Mouse (Mus musculus) CD8-positive naive resting alpha-beta T cell, adult 2 months (primary cell): ENCODE data around the gene Gm11213.

Source experiments
- DNase-seq, 2 experiments: peaks; one replicate each; pipeline ENCODE4 v3.0.0; 2022; ENCODE audit warnings: low read depth in 2 of 2, low spot score in 2 of 2

Gm11213 gene

DNA sequence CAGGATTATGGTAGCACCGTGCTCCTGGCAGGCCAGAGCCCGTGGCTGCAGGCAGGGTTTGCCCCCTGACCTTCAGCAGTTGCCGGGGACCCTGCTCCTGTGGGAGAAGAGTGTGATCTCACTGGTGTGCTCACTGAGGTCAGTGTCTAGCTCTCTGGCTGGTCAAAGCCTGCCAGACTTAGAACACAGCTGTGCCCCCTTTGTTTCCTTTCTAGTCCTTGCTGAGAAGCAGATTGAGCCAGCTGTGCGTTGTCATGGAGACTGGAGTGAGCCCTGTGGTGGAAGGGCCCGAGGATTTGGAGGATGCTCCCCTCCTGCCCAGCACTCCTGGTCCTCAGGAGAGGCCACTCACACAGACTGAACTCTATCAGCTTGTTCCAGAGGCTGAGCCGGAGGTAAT lies 25.0 kb downstream of the Gm11213 start:
- no peak for DNase-seq

DNA sequence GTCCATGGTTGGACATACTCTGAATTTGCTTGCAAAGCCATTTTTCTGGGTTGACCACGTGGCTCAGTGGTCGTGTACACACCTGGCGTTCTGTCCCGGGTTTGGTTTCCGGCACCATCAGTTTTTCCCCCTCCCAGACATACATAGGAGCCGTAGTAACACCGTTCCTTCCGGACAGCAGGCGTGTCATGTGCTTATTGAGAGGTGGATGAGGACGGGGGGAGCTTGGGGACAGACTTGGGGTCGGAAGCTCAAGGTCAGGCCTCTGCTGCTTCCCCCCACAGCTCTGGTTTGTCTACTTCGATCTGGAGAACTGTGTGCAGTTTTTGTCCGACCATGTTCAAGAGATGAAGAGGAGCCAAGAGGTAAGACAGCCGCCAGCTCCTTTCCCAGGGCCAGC lies 25.4 kb downstream of the Gm11213 start:
- no peak for DNase-seq

DNA sequence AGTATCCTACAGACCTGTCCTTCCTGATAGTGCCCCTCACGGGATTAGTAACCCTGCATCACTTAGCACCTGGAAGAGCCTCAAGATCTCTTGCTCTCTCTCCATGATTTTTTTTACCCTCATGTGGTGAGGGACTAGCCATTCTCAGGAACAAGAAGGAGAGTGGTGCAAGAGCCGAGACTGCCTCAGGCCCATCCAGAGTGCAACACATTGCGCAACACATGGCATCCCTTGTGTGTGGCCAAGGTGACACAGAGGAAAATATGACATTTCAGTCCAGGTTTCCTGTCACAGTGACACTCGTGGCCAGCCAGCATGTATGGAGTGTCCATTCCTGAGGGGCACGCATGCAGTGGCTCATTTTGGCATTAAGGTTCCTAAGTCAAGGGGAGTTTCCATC lies 32.4 kb downstream of the Gm11213 start:
- no peak for DNase-seq

DNA sequence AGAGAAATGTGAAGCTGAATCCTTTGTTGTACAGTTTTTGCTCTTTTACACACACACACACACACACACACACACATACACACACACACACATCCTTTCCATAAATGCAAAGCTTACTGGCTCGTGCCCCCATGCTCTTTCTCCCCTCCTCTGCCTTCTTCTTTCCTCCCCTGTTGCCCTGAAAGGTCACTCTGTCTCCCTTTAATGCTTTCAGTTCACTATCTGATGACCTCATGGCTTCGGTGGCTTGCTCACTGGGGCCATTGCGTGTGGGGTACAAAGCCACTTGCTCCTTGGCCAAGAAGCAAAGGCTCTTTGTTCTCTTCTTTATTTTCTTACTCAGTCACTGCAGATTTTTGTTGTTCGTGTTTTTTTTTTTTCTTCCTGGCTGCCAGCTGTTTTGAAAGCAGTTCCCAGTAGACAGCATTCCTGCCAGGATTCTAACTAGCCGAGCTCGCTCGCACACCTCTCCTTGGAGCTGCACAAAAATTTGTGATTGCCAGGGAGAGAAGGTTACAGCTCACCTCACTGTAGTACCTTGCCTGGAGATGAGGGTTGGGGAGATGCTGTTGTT lies 34.8 kb downstream of the Gm11213 start:
- DNase-seq = no peak

DNA sequence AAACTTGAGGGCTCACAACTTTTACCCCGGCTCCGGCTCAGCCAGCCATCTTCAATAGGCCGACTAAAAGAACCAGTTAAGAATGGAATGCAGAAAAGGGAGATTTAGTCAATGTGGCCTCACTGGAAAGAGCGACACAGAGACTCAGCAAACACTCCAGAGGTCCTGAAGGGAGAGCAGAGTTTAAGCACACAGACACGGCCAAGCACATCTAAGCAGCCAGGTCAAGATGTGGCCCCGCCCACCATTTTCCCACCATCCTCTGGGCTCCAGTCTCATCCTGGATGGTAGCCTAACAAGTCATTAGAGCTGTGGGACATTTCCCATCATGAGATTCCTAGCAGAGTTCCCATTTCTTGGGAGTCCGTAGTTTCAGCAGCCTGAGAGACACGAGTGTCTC lies 35.7 kb downstream of the Gm11213 start:
- DNase-seq = no peak

DNA sequence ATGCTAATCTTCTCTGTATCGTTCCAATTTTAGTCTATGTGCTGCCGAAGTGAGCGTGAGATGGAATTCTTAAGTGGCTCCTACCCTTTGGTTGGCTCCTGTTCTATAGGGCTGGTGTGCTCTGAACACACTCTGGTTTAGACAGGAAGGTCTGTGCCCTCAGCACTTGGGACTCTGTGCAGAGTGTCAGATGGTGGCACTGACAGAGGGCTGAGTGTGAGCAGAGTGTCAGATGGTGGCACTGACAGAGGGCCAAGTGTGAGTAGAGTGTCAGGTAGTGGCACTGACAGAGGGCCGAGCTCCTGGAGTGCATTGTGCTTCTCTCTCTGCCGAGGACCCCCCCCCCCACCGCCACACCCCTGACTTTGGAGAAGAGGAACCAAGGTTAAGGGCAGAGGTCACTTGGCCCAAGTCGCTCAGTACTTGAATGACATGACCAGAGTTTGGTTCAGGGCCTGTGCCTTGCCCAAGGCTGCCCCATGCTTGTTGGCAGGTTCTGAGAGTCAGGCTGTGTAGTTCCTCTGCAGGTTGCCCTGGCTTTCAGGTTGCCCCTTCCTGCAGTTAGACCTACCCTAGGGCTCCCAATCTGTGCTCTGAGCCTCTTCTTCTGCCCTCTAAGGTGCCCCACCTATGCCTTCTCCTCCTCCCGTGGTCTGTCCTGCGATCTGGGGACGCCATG lies 37.2 kb downstream of the Gm11213 start:
- no peak for DNase-seq

DNA sequence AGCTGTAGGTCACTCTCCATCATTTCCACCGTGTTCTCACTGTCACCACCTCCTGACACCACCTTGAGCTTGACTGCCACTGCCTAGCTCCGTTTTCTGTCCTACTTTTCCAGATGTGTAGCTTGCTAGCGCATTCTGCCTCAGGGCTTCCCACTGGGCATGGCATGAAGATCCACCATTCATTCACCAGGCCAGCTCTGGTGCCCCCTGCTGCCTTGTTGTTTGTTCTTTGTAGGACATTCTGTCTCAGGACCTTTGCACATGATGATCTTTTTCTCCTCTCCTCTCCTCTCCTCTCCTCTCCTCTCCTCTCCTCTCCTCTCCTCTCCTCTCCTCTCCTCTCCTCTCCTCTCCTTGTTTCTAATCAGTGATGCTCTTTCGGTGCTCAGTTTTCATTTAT lies 42.3 kb downstream of the Gm11213 start:
- no peak for DNase-seq

DNA sequence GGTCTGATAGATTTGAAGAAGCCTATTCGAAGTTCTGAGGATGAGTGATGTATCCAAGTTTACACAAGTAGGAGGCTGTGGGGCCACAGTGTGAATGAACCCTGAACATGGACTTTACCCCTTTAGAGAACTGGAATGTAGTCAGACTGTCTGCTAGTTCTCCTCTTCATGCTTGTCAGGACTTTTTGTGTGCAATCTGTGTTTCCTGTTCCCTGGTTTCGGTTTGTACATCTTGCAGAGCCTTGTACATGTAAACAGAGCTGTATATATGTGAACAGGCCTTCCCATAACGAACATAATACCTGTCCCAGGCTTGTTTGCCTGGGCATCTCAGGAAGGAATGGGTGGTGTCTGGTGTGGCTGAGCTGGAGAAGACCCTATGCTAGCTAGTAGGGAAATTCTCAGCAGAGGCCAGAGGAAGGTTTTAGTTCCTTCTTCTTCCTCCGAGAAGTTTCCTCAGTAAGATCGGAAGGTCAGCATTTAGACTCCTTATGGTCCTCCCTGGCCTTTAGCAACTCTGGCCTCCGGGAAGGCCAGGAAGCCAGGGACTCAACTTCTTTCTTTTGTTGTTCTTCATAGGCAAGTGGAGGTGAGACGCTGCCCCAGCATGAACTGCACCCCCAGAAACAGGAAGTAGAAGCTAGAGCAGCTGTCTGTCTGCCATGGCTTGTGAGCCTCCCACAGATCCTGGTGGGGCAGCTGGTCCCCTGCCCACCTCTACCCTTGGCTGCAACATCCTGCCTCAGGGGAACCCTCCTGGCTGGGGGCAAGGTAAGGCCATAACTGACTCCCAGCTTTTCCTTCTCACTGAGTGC lies 43.0 kb downstream of the Gm11213 start:
- DNase-seq = peak in 1 of 2 experiments; percentile 40

DNA sequence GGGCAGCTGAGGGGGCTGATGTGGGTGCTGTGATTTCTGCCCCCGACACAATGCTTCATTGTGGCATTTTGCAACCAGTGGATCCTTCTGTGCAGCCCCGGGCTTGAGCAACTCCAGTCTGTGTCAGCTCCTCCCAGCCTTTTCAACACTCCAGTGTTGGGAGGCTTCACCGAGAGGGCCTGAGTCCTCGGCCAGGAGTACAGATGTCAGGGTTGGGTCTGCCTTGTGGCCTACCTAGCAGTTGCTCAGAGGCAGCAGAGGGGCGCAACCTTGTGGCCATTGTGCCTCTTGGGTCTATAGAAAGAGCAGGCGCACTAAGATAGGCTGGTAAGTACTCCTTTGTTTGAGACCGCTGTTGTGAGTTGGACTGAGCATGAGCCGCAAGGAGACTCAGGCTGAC lies 45.0 kb downstream of the Gm11213 start:
- DNase-seq = no peak

DNA sequence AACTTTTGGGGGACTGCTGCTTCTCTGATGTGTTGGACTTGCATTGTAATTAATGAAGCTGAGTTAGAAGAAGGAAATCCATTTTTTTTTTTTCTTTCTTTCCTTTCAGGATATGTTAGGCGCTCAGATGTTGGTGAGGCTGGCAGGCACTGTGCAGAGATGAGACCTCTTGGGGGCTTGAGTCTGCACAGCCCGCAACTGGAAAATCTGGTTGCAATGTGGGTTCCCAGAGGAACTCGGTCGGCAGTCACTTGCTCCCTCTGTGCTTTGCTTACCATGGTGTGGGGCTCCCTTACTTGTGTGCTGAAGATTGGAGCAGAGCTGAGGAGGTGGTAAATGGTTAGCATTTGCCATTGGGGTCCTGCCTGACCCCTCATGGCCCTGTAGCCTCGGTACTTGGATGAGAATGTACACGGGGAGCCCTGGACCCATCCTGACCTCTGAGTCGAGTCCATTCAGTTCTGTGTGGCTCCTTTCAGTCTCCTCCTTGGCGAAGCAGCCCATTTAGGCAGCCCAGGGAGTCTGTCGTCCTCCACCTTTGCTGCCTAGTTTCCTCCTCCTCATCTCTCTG lies 45.8 kb downstream of the Gm11213 start:
- no peak for DNase-seq

DNA sequence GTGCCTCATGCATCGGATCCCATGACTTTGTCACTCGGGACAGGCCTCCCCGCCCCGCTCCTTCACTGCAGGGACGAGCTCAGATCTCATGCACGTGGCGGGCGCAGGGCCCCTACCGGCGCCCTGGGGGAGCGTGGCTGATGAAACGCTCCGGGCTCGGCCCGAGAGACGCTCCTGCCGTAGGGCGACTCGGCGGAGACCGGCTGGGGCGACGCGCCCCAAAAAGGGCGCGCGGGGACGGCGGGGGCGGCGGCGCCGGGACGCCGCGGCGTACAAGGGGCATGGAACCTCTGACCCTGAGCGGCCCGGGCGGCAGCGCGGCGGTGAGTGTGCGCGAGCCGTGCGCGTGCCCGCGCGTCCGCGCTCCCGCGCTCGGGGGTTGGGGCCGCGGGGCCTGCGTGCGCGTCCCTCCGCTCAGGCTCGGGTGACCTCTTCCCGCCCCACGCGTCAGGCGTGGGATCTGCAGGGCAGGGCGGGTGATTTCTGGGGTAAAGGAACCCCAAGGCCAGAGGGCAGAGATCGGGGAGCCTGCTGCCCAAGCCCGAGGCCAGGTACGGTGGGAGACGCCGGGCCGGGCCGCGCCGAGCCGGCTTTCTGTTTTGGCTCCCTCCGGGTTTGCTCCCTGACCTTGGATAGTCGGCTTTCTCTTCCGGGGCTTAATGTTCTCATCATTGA lies 46.5 kb downstream of the Gm11213 start, which contains the start of gene Tmem268:
Gene Tmem268 (plus strand): TSS at position 375 of the 675 bp plus-strand sequence.
- DNase-seq = peak; percentile 61 to 70

DNA sequence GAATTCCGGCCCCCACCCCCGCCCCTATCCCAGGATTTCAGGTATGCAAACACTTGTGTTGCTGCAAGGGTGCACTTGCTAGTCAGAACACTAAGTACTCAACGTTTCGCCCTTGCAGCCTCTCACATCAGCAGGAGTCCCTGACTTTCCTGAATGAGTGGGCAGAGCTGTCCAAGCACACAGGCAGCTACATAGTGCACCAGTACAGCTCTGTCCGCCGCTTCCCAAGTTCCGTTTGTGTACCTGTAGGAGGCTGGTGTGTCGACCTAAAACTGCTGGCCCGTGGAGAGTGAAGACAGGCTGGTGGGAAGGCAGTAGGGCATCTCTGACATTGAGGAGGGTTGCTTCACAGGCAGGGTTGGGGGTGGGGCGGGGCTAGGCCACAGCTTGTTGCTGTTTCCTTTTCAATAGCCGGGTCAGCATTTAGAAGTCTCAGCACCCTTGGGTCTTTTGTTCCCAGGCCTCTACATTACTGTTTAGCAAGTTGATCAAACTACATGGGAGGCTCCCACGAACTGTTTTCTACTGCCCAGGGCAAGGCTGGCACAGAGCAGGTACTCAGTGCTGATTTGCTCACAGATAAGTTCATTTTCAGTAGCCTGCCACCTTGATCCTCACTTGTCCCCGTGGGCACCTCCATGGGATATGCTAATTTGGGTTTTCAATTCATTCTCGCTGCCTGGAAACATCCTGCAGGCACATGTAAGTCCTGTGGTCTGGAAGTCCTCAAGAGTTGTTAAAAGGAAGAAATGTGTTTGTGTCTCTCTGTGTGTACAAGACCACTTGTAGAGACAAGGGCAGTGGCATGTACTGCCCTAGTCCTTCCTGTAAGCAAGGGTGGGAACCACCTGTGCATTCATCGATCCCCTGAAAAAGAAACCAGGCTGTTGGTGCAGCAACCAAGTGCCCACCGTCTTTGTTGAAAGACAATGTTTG lies 47.7 kb downstream of the Gm11213 start:
- DNase-seq = no peak

DNA sequence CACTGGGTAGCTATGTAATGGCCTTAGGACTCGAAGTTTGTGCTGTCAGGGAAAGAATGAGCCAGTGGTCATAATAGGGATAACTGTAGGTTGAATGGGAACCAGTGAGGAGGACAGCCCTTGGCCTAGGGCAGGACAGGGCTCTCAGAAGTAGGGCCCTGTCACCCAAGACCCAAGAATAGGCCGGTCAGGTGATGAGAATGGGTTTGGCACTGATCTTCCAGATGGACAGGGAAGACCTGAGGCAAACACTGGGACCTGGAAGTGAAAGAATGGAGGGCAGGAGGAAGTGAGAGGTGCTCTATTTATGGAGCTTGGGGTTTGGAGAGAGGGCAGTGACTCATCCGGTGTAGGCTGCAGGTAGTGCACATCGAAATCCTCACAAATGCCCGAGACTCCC lies 48.4 kb downstream of the Gm11213 start:
- no peak for DNase-seq

DNA sequence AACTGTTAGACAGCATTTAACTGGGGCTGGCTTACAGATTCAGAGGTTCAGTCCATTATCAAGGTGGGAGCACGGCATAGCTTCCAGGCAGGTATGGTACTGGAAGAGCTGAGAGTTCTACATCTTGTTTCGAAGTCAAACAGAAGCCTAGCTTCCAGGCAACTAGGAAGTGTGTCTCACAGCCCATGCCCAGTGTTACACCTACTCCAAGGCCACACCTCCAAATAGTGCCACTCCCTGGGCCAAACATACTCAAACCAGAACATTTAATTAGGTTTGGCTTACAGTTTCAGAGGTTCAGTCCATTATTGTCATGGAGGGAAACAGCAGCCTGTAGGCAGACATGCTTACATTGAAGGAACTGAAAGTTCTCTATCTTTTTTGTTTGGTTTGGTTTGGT lies 50.0 kb downstream of the Gm11213 start:
- no peak for DNase-seq

DNA sequence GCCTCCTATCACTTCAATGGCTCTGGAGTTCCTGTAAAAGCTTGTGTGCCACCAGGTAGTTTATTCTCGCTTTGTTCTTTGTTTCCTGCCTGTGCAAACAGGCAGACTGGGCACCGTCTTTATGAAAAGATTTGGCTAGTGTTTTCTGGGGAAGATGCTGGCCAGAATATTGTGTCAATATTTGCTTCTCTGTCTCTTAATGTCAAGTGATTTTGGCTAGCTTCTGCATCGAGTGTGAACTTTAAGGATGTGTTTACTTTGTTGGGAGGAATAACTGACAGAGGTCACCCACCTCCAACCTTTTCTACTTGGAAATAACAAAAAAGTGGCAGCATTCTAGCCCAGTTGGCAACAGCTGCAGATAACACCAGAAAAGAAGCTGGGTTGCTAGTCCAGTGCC lies 50.4 kb downstream of the Gm11213 start:
- DNase-seq = no peak

DNA sequence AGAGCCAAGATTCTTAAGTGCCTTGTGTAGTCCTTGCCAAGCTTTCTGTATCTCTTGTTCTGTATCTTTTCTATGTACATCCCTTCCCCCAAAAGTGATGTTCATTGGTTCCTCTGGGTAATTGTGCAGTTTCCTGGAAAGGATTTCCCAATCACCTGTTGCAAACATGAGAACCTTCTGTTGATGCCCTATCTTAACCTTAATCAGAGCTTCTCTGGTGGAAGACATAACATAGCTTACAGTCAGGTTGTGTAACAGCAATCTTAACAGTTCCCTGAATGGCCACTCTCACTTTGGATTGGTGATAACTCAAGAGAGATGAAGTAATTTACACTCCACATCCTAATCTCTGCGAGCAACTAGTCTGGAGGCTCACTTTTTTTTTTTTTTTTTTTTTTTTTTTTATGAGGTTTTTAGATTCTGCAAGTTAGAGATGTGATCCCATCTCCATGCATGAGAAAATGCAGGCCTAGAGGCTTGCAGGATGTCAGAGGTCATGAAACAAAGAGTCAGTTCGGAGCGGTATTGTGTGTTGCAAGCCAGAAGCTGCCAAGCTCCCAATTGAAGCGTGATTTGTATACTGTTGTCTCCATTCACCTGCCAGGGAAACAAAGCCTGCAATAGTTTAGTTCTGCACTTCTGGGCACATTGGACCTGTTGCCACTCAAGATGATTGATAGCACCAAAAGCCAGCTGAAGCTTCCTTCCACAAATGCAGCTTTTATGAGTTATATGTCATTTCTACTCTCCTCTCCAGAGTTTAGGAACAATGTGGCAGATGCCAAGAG lies 51.1 kb downstream of the Gm11213 start:
- no peak for DNase-seq

DNA sequence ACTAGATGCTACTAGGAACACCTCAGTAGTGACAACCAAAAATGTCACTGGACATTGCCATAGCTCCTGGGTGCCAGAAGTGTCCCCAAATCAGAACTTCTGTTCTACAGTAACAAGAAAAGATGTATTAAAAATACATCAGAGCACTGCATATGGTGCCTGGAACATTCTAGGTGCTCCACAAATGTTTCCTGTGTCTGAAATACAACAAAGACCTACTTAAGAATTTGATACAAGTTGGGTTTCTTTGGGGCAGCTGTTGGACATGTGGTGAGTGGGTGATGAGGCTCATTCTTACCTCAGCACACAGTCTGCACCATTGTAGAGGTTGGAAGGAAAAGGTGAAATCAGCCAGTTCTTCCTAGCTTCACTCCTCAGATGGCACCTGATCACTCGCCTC lies 52.2 kb downstream of the Gm11213 start:
- no peak for DNase-seq

DNA sequence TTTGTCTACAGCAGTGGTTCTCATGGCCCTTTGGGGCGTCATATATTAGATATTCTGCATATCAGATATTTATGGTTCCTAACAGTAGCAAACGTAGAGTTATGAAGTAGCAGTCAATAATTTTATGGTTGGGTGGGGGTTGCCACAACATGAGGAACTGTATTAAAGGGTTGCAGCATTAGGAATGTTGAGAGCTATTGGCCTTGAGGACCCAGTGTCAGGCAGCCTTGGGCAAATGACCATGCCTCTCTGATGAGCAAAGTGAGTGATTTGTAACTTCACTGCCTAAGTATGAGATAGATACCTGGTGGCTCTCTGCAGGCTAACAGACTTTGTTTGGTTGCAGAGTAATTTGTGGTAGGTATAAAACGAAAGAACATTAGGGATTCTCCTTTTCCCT lies 54.2 kb downstream of the Gm11213 start:
- DNase-seq = no peak

DNA sequence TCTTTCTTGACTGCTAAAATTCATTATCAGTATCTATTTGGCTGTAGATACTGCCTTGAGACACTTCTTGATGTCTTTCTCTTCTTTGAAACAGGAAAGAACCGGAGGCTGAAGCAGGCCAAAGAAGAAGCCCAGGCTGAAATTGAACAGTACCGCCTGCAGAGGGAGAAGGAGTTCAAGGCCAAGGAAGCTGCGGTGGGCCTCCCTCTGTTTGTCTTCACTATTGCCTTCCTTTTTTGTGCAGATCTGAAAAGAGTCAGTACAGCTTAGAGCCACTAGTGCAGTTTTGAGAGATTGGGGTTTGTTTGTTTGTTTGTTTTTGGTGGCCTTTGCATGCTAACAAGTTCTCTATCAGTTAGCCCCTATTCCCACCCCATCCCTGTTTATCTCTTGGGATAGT lies 56.6 kb downstream of the Gm11213 start:
- peak; percentile 33 to 43 for DNase-seq

DNA sequence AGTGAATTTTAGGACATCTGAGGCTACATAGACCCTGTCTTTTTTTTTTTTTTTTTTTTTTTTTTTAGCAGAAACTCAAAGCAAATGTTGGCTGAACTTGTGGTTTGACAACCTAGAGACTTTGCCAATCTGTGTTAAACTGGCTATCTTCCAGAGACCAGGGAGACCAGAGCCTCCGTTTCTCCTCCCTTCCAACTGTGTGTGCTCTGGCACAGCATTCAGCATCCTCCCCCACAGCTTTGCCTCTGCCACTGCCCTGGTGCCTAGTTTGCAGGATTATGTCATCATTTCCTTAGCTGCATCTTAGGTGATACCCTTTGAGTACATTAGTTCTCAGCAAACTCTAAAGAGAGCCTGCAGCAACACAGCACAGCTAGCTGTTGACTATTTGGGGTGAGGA lies 57.3 kb downstream of the Gm11213 start:
- DNase-seq = no peak
